Mouse (Mus musculus) liver, embryonic 12.5 days (tissue): ENCODE measurements around the gene Arrdc2. TPM values are rescaled to one million over a fixed set of nuclear protein-coding genes. Genes with fewer than 3 reads are reported as not detected.

Source experiments
- ATAC-seq: fragments of 200-750 bp; cut with Nextera tagmentation; 2 replicates; pipeline ENCODE4 v1.8.0; 2017; ENCODE audit warnings: moderate number of reproducible peaks, mild to moderate bottlenecking, moderate library complexity
- H3K27ac ChIP-seq: fragments of 300-500 bp; sonication (generic); 2 replicates; pipeline ENCODE4 v1.5.1; 2016; ENCODE audit warnings: mild to moderate bottlenecking
- H3K27me3 ChIP-seq: fragments of 300-500 bp; sonication (generic); replicated peaks from 2 replicates; pipeline ENCODE4 v1.6.1; 2016; ENCODE audit warnings: mild to moderate bottlenecking, moderate library complexity
- H3K36me3 ChIP-seq: fragments of 300-500 bp; sonication (generic); 2 replicates; pipeline ENCODE4 v1.6.1; 2016; ENCODE audit warnings: mild to moderate bottlenecking, moderate library complexity
- H3K4me1 ChIP-seq: fragments of 300-500 bp; sonication (generic); 2 replicates; pipeline ENCODE4 v1.6.1; 2016
- H3K4me2 ChIP-seq: fragments of 300-500 bp; sonication (generic); 2 replicates; pipeline ENCODE4 v1.6.1; 2016; ENCODE audit warnings: mild to moderate bottlenecking, moderate library complexity
- H3K4me3 ChIP-seq: fragments of 300-500 bp; sonication (generic); 2 replicates; pipeline ENCODE4 v1.5.1; 2016; ENCODE audit warnings: mild to moderate bottlenecking, moderate library complexity
- H3K9ac ChIP-seq: fragments of 300-500 bp; sonication (generic); 2 replicates; pipeline ENCODE4 v1.6.1; 2016; ENCODE audit warnings: mild to moderate bottlenecking, moderate library complexity
- H3K9me3 ChIP-seq: fragments of 300-500 bp; sonication (generic); replicated peaks from 2 replicates; pipeline ENCODE4 v1.6.1; 2016; ENCODE audit warnings: mild to moderate bottlenecking, moderate library complexity
- WGBS: fragments of 180-500 bp; shearing (Covaris S2); methylation state at CpG from one replicate; pipeline ENCODE4 v1.1.7; 2016; ENCODE audit not compliant: insufficient replicate concordance; 5-methylcytosine and 5-hydroxymethylcytosine counted together
- polyA plus RNA-seq: library from polyadenylated mRNA; unstranded; fragments of >200 nt; fragmentation: Nextera tagmentation; extraction: Ambion mirVana; gene quantifications from 2 replicates; pipeline ENCODE4 v1.2.1, GENCODE M21; 2016

The Arrdc2 gene
- polyA plus RNA-seq, 1 experiment from 2014 or later, result 16.1 TPM

DNA sequence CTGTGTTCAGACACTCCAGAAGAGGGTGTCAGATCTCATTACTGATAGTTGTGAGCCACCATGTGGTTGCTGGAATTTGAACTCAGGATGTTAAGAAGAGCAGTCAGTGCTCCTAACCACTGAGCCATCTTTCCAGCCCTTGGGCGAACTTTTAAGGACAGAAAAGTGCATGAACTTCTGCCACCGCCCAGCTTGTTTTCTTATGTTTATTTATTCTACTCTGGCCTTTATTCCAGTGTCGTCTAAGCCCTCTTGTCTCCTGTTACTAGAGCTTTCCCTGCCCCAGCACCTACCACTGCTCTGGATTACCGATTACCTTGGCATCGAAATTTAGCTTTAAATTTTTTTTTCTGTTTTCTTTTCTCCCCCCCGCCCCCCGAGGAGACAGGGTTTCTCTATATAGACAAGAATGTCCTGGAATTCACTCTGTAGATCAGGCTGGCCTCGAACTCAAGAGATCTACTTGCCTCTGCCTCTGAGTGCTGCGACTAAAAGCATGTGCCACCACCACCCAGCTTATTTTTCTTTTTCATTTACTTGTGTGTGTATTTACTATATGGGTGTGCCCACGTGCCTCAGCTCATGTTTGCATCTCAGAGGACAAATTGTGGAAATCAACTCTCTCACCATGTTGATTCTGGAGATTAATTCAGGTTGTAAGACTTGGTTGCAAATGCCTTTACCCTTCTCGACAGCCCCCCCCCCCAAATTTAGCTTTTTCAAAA, 36.6 kb downstream of the Arrdc2 start:
- Histone ChIP-seq H3K9ac (peak overlapping the region; percentile 75), H3K4me1 (peaks cover 79% of the 10 kb centered on the region), H3K27ac (peak overlapping the region; percentile 78; the same call in 1 of the 2 replicates), H3K36me3 (no peaks in the 10 kb centered on the region), H3K4me2 (peak overlapping the region; percentile 99), H3K9me3 (no peaks in the 10 kb centered on the region), H3K4me3 (peak overlapping the region; percentile 68), H3K27me3 (peaks cover 70% of the 10 kb centered on the region)
- 67% methylated on average over 11 of the region's 11 CpGs for WGBS
- no peak for ATAC-seq

DNA sequence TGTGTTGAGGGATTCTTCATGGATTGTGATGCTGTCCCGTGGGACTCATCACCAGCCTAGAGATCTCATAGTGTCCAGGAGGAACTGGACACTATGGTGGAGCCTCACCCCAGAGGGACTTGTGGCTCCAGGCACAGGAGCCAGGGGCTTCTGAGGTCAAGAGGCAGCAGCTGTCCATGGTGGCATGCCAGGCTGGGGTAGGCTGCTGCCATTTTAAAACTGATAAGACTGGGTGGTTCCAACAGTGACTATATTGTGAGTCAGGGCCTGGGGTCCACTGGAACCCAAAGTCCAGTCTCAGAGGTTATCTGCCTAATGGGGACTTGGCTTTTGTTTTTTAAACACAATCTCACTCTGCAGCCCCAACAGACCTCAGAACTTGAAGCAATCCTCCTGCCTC, 37.7 kb downstream of the Arrdc2 start:
- H3K36me3 ChIP-seq, result no peaks in the 10 kb centered on the region
- peaks cover 73% of the 10 kb centered on the region for H3K27me3 ChIP-seq
- peaks cover 79% of the 10 kb centered on the region for H3K4me1 ChIP-seq
- no peak for ATAC-seq
- H3K9me3 ChIP-seq, result no peaks in the 10 kb centered on the region
- no peak overlapping the region for H3K9ac ChIP-seq
- H3K27ac ChIP-seq, result no peak overlapping the region
- WGBS, result 48% methylated on average over 1 of the region's 1 CpGs
- no peak overlapping the region for H3K4me3 ChIP-seq
- no peak overlapping the region for H3K4me2 ChIP-seq

DNA sequence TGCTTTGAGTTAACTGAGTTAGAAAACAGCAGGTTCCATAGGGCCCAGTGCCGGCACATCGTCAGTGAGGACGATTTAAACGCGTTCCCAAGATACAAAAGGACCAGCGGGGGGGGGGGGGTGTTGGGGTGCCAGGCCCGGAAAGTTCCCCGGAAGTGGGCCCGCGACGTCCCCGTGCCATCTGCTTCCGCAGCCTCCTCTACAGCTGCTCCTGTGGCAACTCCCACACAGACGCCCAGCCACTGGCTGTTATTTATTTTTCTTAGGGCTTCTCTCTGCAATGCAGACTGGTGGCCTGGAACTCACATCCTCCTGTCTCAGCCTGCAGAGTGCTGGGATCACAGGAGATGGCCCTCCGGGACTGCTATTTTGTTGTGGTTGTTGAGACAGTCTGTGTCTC, 38.4 kb downstream of the Arrdc2 start:
- H3K27ac ChIP-seq, result no peak overlapping the region
- peaks cover 72% of the 10 kb centered on the region for H3K27me3 ChIP-seq
- H3K4me1 ChIP-seq, result peaks cover 79% of the 10 kb centered on the region
- no peak overlapping the region for H3K4me3 ChIP-seq
- no peak overlapping the region for H3K9ac ChIP-seq
- 28% methylated on average over 15 of the region's 15 CpGs for WGBS
- no peak overlapping the region for H3K4me2 ChIP-seq
- H3K9me3 ChIP-seq, result no peaks in the 10 kb centered on the region
- ATAC-seq, result no peak
- no peaks in the 10 kb centered on the region for H3K36me3 ChIP-seq

DNA sequence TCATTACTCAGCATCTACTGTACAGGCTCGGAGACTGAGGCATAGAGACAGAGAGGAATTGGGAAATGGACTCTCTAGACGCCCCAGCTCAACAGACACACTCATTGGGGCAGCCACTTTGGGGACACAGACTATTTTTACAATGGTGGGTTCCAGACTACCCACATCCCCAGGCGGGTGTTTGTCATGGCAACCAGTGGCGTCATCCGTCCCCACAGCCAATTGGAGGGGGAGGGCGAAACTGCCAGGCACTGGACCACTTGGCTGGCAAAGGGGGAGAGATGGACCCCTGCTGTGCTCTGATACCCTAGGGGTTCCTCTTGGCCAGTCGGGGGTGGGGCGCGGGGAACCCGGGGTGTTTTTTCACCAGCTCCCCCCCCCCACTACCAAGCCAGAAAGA, 38.9 kb downstream of the Arrdc2 start:
- ATAC-seq, result no peak
- peaks cover 75% of the 10 kb centered on the region for H3K4me1 ChIP-seq
- no peaks in the 10 kb centered on the region for H3K36me3 ChIP-seq
- no peak overlapping the region for H3K27ac ChIP-seq
- H3K9ac ChIP-seq, result no peak overlapping the region
- no peak overlapping the region for H3K4me3 ChIP-seq
- H3K27me3 ChIP-seq, result peaks cover 76% of the 10 kb centered on the region
- WGBS, result 57% methylated on average over 10 of the region's 10 CpGs
- no peak overlapping the region for H3K4me2 ChIP-seq
- no peaks in the 10 kb centered on the region for H3K9me3 ChIP-seq

DNA sequence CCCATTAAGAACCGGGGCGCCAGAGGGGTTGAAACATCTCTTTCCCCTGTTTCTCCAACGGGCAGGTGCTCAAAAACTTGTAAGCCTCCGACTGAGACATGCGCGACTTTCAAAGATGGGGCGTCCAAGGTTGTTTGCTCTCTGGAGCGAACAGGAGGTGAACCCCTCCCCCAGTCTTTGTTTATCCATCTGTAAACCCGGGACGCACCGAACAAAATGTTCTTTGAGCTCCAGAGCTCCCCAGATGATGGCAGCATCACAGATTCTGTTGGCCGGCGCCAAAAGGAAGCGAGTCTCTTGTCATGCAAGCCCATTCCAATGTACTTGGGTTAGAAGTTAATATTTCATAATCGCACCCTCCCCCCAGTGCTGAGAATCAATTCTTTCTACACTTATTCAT, 41.2 kb downstream of the Arrdc2 start:
- H3K27me3 ChIP-seq, result peaks cover 89% of the 10 kb centered on the region
- peak overlapping the region; percentile 95 for H3K4me2 ChIP-seq
- peak overlapping the region; percentile 62 for H3K4me3 ChIP-seq
- no peak overlapping the region for H3K27ac ChIP-seq
- WGBS, result 14% methylated on average over 15 of the region's 15 CpGs
- peaks cover 57% of the 10 kb centered on the region for H3K4me1 ChIP-seq
- H3K9ac ChIP-seq, result peak overlapping the region; percentile 76; the same call in 1 of the 2 replicates
- H3K9me3 ChIP-seq, result no peaks in the 10 kb centered on the region
- no peaks in the 10 kb centered on the region for H3K36me3 ChIP-seq
- no peak for ATAC-seq

DNA sequence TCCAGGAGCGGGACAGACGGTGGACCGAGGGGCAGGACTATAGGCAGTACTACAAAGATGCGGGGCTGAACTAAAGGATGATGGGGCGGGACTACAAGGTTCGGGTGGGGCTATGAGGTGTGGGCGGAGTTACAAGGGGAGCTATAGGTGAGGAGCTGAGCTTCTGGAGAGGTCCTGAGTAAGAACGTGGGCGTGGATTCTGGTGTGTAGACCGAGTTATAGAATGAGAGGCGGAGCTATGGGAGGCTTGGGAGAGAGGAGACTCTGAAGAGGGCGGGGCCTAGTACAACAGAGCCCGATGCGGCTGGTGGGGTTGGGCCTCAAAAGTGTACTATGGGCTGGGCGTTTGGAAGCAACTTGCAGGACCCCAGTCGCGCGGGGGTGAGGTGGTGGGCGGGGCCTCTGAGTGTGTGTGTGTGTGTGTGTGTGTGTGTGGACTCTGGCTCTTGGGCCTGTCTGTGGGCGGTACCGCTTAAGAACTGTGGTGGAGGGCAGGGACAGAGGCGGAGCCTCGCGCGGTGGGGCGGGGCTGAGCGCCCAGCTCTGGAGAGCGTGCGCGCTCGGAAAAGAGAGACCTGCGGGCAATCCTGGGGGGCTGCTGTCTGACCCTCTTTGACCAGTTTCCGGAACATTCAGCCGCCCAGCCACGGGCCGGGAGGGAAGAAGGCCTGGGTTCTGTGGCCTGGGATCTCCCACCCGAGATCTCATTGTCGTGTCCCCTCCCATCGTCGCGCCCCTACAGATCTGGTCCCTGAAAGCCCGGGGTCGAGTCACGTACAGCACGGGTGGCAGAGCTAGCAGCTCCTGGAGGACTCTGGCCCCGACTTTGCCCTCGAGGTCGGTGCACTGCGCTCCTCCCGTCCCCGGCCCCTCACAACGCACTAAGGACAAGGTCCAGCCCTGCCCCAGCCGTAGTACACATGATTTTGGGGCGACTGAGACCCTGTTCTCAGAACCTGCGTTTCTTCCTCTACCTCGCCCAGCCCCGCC, 42.1 kb downstream of the Arrdc2 start:
- Histone ChIP-seq H3K4me2 (peak overlapping the region; percentile 95), H3K27ac (peak overlapping the region; percentile 38), H3K4me1 (peaks cover 57% of the 10 kb centered on the region), H3K36me3 (no peaks in the 10 kb centered on the region), H3K4me3 (peak overlapping the region; percentile 62), H3K27me3 (peaks cover 82% of the 10 kb centered on the region), H3K9ac (peak overlapping the region; percentile 76), H3K9me3 (no peaks in the 10 kb centered on the region)
- WGBS, result 1% methylated on average over 53 of the region's 57 CpGs
- peak; percentile 84 for ATAC-seq

DNA sequence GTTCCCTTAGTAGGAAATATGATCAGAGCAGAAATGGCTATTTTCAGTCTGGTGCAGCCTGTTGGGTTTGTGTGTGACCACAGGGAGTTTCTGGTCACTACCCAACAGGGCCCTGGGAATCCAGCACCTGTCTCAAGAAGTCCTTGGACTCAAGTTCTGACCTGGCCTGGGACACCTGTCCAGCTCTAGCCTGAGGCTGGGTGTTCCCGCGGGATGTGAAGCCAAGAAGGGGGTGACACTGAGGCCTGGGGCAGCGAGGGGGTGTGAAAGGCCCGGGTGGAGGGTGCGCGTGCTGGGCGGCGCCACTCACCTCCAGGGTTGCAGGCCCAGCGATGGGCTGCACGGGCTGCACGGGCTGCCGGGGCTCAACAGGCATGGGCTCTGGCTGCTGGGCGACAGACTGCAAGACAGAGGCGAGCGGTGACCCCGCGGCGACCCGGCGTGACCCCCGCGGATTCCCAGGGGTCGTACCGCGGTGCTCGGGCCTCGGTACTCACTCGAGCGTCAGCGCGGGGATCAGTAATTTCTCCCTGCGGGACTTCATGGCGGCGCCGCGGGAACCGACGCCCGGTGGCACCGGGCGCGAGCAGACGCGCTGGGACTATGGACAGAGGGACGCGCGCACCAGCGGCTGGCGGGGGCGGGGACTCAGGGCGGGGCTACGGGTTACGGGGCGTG, 43.0 kb downstream of the Arrdc2 start:
- WGBS, result 4% methylated on average over 54 of the region's 54 CpGs
- peak overlapping the region; percentile 38 for H3K27ac ChIP-seq
- H3K36me3 ChIP-seq, result no peaks in the 10 kb centered on the region
- peak overlapping the region; percentile 76 for H3K9ac ChIP-seq
- H3K4me2 ChIP-seq, result peak overlapping the region; percentile 95
- H3K4me3 ChIP-seq, result peak overlapping the region; percentile 62
- ATAC-seq, result no peak
- H3K4me1 ChIP-seq, result peaks cover 57% of the 10 kb centered on the region
- peaks cover 73% of the 10 kb centered on the region for H3K27me3 ChIP-seq
- H3K9me3 ChIP-seq, result no peaks in the 10 kb centered on the region

DNA sequence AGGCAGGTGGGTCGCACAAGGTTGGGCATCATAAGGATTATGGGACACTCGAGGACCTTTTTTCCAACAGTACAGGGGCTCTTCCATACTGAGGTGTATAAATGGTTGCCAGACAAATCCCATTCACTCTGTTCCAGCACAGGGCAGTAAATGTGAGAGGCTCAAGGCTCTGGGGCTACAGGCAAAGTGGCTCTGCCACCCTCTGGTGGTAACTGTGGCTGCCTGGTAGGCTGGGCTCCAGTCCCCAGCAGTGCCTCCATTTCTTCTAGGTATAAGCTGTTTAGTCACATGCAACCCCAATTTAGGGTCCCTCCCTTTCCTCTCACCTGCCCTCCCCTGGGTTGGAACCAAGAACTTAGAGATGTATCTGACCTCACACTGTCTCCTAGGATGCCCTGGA, 44.1 kb downstream of the Arrdc2 start:
- H3K9ac ChIP-seq, result no peak overlapping the region
- H3K9me3 ChIP-seq, result no peaks in the 10 kb centered on the region
- H3K27me3 ChIP-seq, result peaks cover 62% of the 10 kb centered on the region
- peaks cover 58% of the 10 kb centered on the region for H3K4me1 ChIP-seq
- H3K36me3 ChIP-seq, result no peaks in the 10 kb centered on the region
- ATAC-seq, result no peak
- no peak overlapping the region for H3K27ac ChIP-seq
- H3K4me3 ChIP-seq, result no peak overlapping the region
- 67% methylated on average over 2 of the region's 2 CpGs for WGBS
- H3K4me2 ChIP-seq, result no peak overlapping the region

DNA sequence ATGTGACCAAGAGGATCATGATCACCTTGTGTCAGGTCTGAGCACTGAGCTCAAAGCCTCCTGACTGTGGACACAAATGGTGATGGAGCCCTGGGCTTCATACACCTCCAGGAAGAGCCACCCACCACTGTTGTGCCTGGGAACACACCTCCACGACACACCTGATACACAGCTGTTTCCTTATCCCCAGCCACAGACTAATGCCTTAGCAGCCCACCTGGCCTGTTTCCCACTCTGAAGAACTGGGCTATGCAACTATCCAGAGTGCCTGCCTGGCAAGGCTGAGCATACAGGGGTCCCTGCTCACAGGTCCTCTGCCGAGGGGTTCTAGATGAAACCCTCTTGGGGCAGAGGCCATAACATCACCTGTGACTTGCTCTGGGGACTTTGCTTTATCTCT, 45.3 kb downstream of the Arrdc2 start:
- peaks cover 70% of the 10 kb centered on the region for H3K4me1 ChIP-seq
- peaks cover 7% of the 10 kb centered on the region for H3K36me3 ChIP-seq
- ATAC-seq, result no peak
- no peaks in the 10 kb centered on the region for H3K9me3 ChIP-seq
- no peak overlapping the region for H3K4me3 ChIP-seq
- no peak overlapping the region for H3K4me2 ChIP-seq
- H3K9ac ChIP-seq, result no peak overlapping the region
- no peak overlapping the region for H3K27ac ChIP-seq
- 65% methylated on average over 2 of the region's 2 CpGs for WGBS
- peaks cover 50% of the 10 kb centered on the region for H3K27me3 ChIP-seq

DNA sequence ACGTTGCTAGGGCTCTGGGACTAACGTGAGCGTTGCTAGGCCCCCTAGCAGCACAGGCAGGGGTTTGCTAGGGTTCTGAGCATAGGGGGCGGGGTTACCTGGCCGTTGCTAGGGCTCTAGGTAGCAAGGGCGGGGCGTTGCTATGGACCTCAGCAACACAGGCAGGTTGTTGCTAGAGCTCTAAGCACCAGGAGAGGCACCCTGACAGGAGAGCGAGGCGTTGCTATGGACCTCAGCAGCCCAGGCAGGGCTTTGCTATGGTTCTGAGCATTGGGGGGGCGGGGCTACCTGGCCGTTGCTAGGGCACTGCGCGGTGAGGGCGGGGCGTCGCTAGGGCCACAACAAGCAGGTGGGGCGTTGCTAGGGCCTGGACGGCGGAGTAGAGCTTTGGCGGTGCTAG, 46.8 kb downstream of the Arrdc2 start:
- Histone ChIP-seq H3K4me1 (peaks cover 76% of the 10 kb centered on the region), H3K27ac (peak overlapping the region; percentile 78; the same call in 1 of the 2 replicates), H3K9me3 (no peaks in the 10 kb centered on the region), H3K4me3 (peak overlapping the region; percentile 75), H3K27me3 (peaks cover 35% of the 10 kb centered on the region), H3K9ac (no peak overlapping the region; the same call in 1 of the 2 replicates), H3K4me2 (peak overlapping the region; percentile 93), H3K36me3 (peaks cover 23% of the 10 kb centered on the region)
- WGBS, result 0% methylated on average over 20 of the region's 20 CpGs
- ATAC-seq, result peak; percentile 2

DNA sequence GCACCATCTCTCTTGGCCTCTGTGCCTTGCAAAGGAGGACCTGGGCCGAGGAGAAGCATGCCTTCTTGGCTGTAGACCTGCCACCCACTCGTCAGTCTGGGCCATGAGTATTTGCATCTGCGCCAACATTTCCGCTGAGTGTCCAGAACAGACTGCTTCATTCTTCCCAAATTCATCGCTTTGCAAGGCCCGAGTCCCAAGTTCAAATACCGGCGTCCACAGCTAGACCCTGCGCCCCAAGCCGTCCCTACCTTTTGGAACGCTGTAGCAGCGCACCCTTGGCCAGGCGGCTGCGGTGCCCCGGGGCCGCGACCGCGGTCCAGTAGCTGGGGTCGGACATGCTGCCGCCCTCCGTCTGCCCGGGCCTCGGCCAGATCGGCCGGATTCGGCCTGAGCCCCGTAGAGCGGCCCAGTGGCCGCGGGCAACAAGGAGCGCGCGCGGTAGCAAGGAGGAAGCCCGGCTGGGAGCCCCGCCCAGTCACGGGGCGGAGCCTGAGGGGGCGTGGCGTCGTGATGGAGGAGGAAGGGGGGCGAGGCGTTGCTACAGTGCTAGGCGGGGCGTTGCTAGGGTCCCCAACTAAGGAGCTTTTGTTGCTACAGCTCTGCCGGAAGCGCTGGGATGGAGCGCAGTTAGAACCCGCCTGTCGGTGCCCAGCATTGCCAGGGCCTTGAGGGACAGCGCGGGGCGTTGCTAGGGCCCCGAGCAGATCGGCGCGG, 47.4 kb downstream of the Arrdc2 start:
- Histone ChIP-seq H3K4me2 (peak overlapping the region; percentile 93), H3K4me1 (peaks cover 76% of the 10 kb centered on the region), H3K9me3 (no peaks in the 10 kb centered on the region), H3K4me3 (peak overlapping the region; percentile 75), H3K27me3 (peaks cover 31% of the 10 kb centered on the region), H3K36me3 (peaks cover 28% of the 10 kb centered on the region), H3K9ac (peak overlapping the region; percentile 85), H3K27ac (peak overlapping the region; percentile 78)
- 2% methylated on average over 58 of the region's 58 CpGs for WGBS
- ATAC-seq, result peak; percentile 61
